Mouse (Mus musculus): ENCODE measurements around the gene Mfsd12. TPM values are rescaled to one million over a fixed set of nuclear protein-coding genes. Genes with fewer than 3 reads are reported as not detected.

Gene Mfsd12
- total and polyA plus RNA-seq, 3 experiments, result 22.5 to 29.0 TPM; not detected in 1

DNA sequence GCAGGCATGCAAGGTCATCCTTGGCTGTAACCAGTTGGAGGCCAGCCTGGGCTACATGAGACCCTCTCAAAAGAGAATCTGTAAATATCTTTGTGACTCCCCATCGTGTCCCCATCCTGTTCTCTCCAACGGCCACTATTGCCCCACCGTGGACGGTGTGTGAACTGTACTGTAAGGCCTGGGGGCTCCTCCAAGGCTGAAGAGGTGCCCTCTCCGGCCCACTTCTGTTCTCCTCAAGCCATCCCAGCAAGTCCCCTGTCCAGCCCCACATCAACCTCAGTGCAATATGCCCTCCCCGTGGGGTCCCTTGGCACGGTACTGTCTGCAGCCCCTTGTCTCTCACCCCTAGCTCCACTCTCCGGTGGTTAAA is 38.0 kb upstream of the Mfsd12 start:
- Histone ChIP-seq H3K4me3 (ENCODE audit: control insufficient read depth in 1 of 2, insufficient read depth in 1 of 2, low read depth in 2 of 2, low read length in 2 of 2) (peak overlapping the region; percentile 61 to 85), H3K4me1 (ENCODE audit: control insufficient read depth in 1 of 2, insufficient read depth in 2 of 2, low read length in 2 of 2) (peaks cover 0 to 12% of the 10 kb centered on the region in 2 experiments; a peak in 3 of 4 replicates), H3K27ac (ENCODE audit: control insufficient read depth, low read depth, low read length) (peak overlapping the region; percentile 81), H3K36me3 (ENCODE audit: control insufficient read depth in 1 of 2, insufficient read depth in 2 of 2, low read length in 2 of 2) (peaks cover 2 to 6% of the 10 kb centered on the region in 2 experiments; a peak in 2 of 4 replicates), H3K9me3 (replicated peaks; ENCODE audit: insufficient read depth, low read length) (no peaks in the 10 kb centered on the region), H3K79me2 (ENCODE audit: control insufficient read depth, insufficient read depth, low read length, poor library complexity) (peaks cover 20% of the 10 kb centered on the region), H3K9ac (ENCODE audit: control insufficient read depth, low read depth, low read length, poor library complexity, severe bottlenecking) (peak overlapping the region; percentile 71), H3K27me3 (ENCODE audit: control insufficient read depth in 1 of 2, insufficient read depth in 2 of 2, low read length in 2 of 2) (no peaks in the 10 kb centered on the region)
- DNase-seq (ENCODE audit: low read depth, low spot score), result peak; percentile 56
- TF ChIP-seq CTCF (IDR thresholded peaks at IDR 0.05 in 2 of 3, conservative IDR thresholded peaks at IDR 0.05 in 1 of 3; ENCODE audit: control insufficient read depth in 1 of 3, insufficient read depth in 1 of 3, low read depth in 2 of 3, low read length in 3 of 3, poor library complexity in 1 of 3, severe bottlenecking in 1 of 3), result peak in 2 of 3 experiments; percentile 17 to 25; a peak in 3 of 6 replicates
- no peak for TF ChIP-seq MAX (IDR thresholded peaks at IDR 0.05; ENCODE audit: low read length)
- TF ChIP-seq RAD21 (IDR thresholded peaks at IDR 0.05; ENCODE audit: low read depth, low read length), result peak; percentile 2

DNA sequence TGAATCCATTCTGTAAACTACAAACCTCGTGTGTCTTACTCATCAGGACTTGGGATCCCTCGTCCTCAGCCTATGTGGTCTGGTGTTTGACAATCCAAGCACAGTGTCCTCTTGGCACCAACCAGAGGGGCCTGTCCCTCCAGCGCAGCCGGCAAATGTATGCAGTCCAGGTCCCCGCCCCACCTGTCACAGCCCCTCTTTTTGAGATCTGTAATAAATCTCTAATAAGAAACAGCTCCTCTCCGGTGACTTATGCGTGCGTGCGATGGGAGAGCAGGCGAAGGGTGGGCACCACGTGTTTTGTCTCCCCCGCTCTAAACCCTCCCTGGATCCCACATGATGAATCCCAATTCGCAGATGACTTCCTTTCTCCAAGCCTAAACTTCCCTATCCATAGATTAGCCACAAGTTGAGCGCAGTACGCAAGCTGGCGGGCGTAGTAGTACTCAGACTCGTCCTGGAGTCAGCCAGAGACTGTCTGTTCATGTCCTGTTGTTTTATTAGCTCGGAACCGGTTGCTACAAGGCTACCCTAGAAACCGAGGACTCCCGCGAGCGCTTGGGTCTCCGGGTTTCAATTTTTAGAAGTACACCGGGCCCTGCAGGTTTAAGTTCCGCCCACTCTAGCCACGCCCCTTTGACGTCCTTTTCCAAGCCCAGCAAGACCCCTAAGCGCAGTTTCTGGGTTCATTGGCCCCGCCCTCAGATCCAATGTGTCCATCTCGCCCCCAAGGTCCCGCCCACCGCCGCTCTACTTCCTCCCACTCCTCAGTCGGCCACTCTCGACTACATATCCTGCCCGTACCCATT is 37.3 kb upstream of the Mfsd12 start:
- Histone ChIP-seq H3K4me1 (ENCODE audit: control insufficient read depth in 1 of 2, insufficient read depth in 2 of 2, low read length in 2 of 2) (peaks cover 0 to 12% of the 10 kb centered on the region in 2 experiments; a peak in 3 of 4 replicates), H3K27me3 (ENCODE audit: control insufficient read depth in 1 of 2, insufficient read depth in 2 of 2, low read length in 2 of 2) (no peaks in the 10 kb centered on the region), H3K36me3 (ENCODE audit: control insufficient read depth in 1 of 2, insufficient read depth in 2 of 2, low read length in 2 of 2) (peaks cover 2 to 6% of the 10 kb centered on the region in 2 experiments; a peak in 2 of 4 replicates), H3K27ac (ENCODE audit: control insufficient read depth, low read depth, low read length) (peak overlapping the region; percentile 81), H3K9me3 (replicated peaks; ENCODE audit: insufficient read depth, low read length) (no peaks in the 10 kb centered on the region), H3K4me3 (ENCODE audit: control insufficient read depth in 1 of 2, insufficient read depth in 1 of 2, low read depth in 2 of 2, low read length in 2 of 2) (peak overlapping the region; percentile 61 to 85), H3K79me2 (ENCODE audit: control insufficient read depth, insufficient read depth, low read length, poor library complexity) (peaks cover 20% of the 10 kb centered on the region), H3K9ac (ENCODE audit: control insufficient read depth, low read depth, low read length, poor library complexity, severe bottlenecking) (peak overlapping the region; percentile 71)
- DNase-seq (ENCODE audit: low read depth, low spot score), result peak; percentile 100
- TF ChIP-seq ELF1 (IDR thresholded peaks at IDR 0.05; ENCODE audit: low read depth, low read length) (peak; percentile 15; the same call in 1 of the 2 replicates), KAT2A (conservative IDR thresholded peaks at IDR 0.05; ENCODE audit: low read depth, low read length) (no peak; the same call in 1 of the 2 replicates), POLR2AphosphoS2 (IDR thresholded peaks at IDR 0.05; ENCODE audit: low read length) (peak; percentile 76), TAL1 (IDR thresholded peaks at IDR 0.05; ENCODE audit: low read length) (no peak), GATA1 (IDR thresholded peaks at IDR 0.05; ENCODE audit: low read depth, low read length) (no peak), CHD1 (IDR thresholded peaks at IDR 0.05; ENCODE audit: low read depth, low read length) (no peak), NELFE (IDR thresholded peaks at IDR 0.05; ENCODE audit: low read depth, low read length) (peak; percentile 76), TBP (IDR thresholded peaks at IDR 0.05; ENCODE audit: low read depth, low read length) (peak; percentile 60; the same call in 1 of the 2 replicates), JUND (IDR thresholded peaks at IDR 0.05; ENCODE audit: low read depth, low read length) (no peak), BHLHE40 (IDR thresholded peaks at IDR 0.05; ENCODE audit: borderline replicate concordance, low read depth, low read length) (no peak), EP300 (IDR thresholded peaks at IDR 0.05; ENCODE audit: low read depth in 1 of 2, low read length in 2 of 2) (no peak), RCOR1 (IDR thresholded peaks at IDR 0.05; ENCODE audit: low read depth, low read length) (0 out of 2 replicates have a peak, but pooled peaks have one; percentile 26), MAFK (IDR thresholded peaks at IDR 0.05; ENCODE audit: borderline replicate concordance, low read depth, low read length) (no peak), SIN3A (IDR thresholded peaks at IDR 0.05; ENCODE audit: low read length) (peak; percentile 64), ETS1 (IDR thresholded peaks at IDR 0.05; ENCODE audit: low read depth, low read length) (no peak), POLR2AphosphoS5 (IDR thresholded peaks at IDR 0.05; ENCODE audit: borderline replicate concordance, low read depth, low read length) (no peak), MEF2A (IDR thresholded peaks at IDR 0.05; ENCODE audit: extremely low read depth, insufficient replicate concordance, low read depth, low read length, poor library complexity, severe bottlenecking) (no peak), USF1 (IDR thresholded peaks at IDR 0.05; ENCODE audit: low read depth, low read length) (no peak), MYB (IDR thresholded peaks at IDR 0.05; ENCODE audit: low read depth, low read length) (no peak), POLR2A (IDR thresholded peaks at IDR 0.05; ENCODE audit: control insufficient read depth in 1 of 2, insufficient read depth in 1 of 2, low read depth in 1 of 2, low read length in 2 of 2, poor library complexity in 1 of 2) (peak; percentile 51 to 71; a peak in 3 of 4 replicates), UBTF (IDR thresholded peaks at IDR 0.05; ENCODE audit: borderline replicate concordance, insufficient read depth, low read depth, low read length) (no peak), CTCF (IDR thresholded peaks at IDR 0.05 in 2 of 3, conservative IDR thresholded peaks at IDR 0.05 in 1 of 3; ENCODE audit: control insufficient read depth in 1 of 3, insufficient read depth in 1 of 3, low read depth in 2 of 3, low read length in 3 of 3, poor library complexity in 1 of 3, severe bottlenecking in 1 of 3) (no peak), NRF1 (IDR thresholded peaks at IDR 0.05; ENCODE audit: insufficient read depth, low read depth, low read length, poor library complexity, severe bottlenecking) (no peak), TCF12 (IDR thresholded peaks at IDR 0.05; ENCODE audit: low read depth, low read length) (peak; percentile 33), ZMIZ1 (IDR thresholded peaks at IDR 0.05; ENCODE audit: low read depth, low read length) (no peak; the same call in 1 of the 2 replicates), E2F4 (IDR thresholded peaks at IDR 0.05; ENCODE audit: borderline replicate concordance, low read depth, low read length) (0 out of 2 replicates have a peak, but pooled peaks have one; percentile 37), MAX (IDR thresholded peaks at IDR 0.05; ENCODE audit: low read length) (peak; percentile 83)

Data from MEL (cell line).